Mouse (Mus musculus) heart, embryonic 11.5 days (tissue): Measurements from ENCODE around the gene Gm43951. TPM values are rescaled to one million over a fixed set of nuclear protein-coding genes. Genes with fewer than 3 reads are reported as not detected.
"Not testable (repeated sequence)": the region's sequence is repeated elsewhere in the genome, so short reads cannot be mapped to it uniquely, and the experiment has no call there.

ENCODE experiments used
- ATAC-seq: fragments of 200-750 bp; cut with Nextera tagmentation; replicated peaks from 2 replicates; pipeline ENCODE4 v1.8.0; 2017; ENCODE audit warnings: moderate library complexity; ENCODE audit not compliant: insufficient number of reproducible peaks, low FRiP score, low TSS enrichment
- H3K27ac ChIP-seq: fragments of 300-500 bp; sonication (generic); 2 replicates; pipeline ENCODE4 v1.5.1; 2014; ENCODE audit warnings: mild to moderate bottlenecking, low read depth, low read length
- H3K27me3 ChIP-seq: fragments of 300-500 bp; sonication (generic); 2 replicates; pipeline ENCODE4 v1.6.1; 2014; ENCODE audit warnings: mild to moderate bottlenecking, low read length, mixed read lengths; ENCODE audit not compliant: control insufficient read depth, insufficient read depth
- H3K36me3 ChIP-seq: fragments of 300-500 bp; sonication (generic); 2 replicates; pipeline ENCODE4 v1.6.1; 2014; ENCODE audit warnings: mild to moderate bottlenecking, low read length, moderate library complexity, mixed read lengths; ENCODE audit not compliant: control insufficient read depth, insufficient read depth
- H3K4me1 ChIP-seq: fragments of 300-500 bp; sonication (generic); 2 replicates; pipeline ENCODE4 v1.6.1; 2014; ENCODE audit warnings: low read length; ENCODE audit not compliant: control insufficient read depth, insufficient read depth
- H3K4me2 ChIP-seq: fragments of 300-500 bp; sonication (generic); 2 replicates; pipeline ENCODE4 v1.6.1; 2014; ENCODE audit warnings: mild to moderate bottlenecking, moderate library complexity
- H3K4me3 ChIP-seq: fragments of 300-500 bp; sonication (generic); 2 replicates; pipeline ENCODE4 v1.5.1; 2014; ENCODE audit warnings: low read depth, low read length
- H3K9ac ChIP-seq: fragments of 300-500 bp; sonication (generic); 2 replicates; pipeline ENCODE4 v1.6.1; 2014; ENCODE audit warnings: mild to moderate bottlenecking, low read depth, low read length, moderate library complexity
- H3K9me3 ChIP-seq: fragments of 300-500 bp; sonication (generic); replicated peaks from 2 replicates; pipeline ENCODE4 v1.6.1; 2016; ENCODE audit warnings: low read length; ENCODE audit not compliant: control insufficient read depth
- WGBS: fragments of 180-500 bp; shearing (Covaris S2); extraction: QIAGEN DNeasy Blood & Tissue Kit; methylation state at CpG from one replicate; pipeline ENCODE4 v1.1.7; 2014; ENCODE audit not compliant: insufficient replicate concordance; 5-methylcytosine and 5-hydroxymethylcytosine counted together
- polyA plus RNA-seq: library from polyadenylated mRNA; unstranded; fragments of >200 nt; fragmentation: Nextera tagmentation; extraction: Ambion mirVana; gene quantifications from 2 replicates; pipeline ENCODE4 v1.2.1, GENCODE M21; 2014

Gene Gm43951
- polyA plus RNA-seq, 1 experiment from 2014 or later: not detected

GRCm38 (mm10) chr11:72184252-72184651 is 22.4 kb downstream of the Gm43951 start:
- no peak overlapping the region for H3K4me3 ChIP-seq
- no peak overlapping the region for H3K9ac ChIP-seq
- H3K4me1 ChIP-seq: no peaks in the 10 kb centered on the region
- WGBS: 68% methylated on average over 4 of the region's 4 CpGs
- H3K36me3 ChIP-seq: peaks cover 4% of the 10 kb centered on the region; the same call in 1 of the 2 replicates
- no peak for ATAC-seq
- no peak overlapping the region for H3K4me2 ChIP-seq
- H3K9me3 ChIP-seq: no peaks in the 10 kb centered on the region
- H3K27ac ChIP-seq: no peak overlapping the region
- H3K27me3 ChIP-seq: no peaks in the 10 kb centered on the region

GRCm38 (mm10) chr11:72181136-72181535 is 25.5 kb downstream of the Gm43951 start:
- Histone ChIP-seq H3K9ac (no peak overlapping the region), H3K4me3 (no peak overlapping the region), H3K4me1 (no peaks in the 10 kb centered on the region), H3K27me3 (no peaks in the 10 kb centered on the region), H3K36me3 (0 out of 2 replicates have a peak, but pooled peaks cover 2% of the 10 kb centered on the region), H3K9me3 (no peaks in the 10 kb centered on the region), H3K27ac (no peak overlapping the region), H3K4me2 (no peak overlapping the region)
- ATAC-seq: no peak
- 92% methylated on average over 4 of the region's 4 CpGs for WGBS

- H3K27me3 ChIP-seq: no peaks in the 10 kb centered on the region
- H3K9ac ChIP-seq: no peak overlapping the region
- no peak overlapping the region for H3K4me2 ChIP-seq
- H3K36me3 ChIP-seq: peaks cover 3% of the 10 kb centered on the region; the same call in 1 of the 2 replicates
- WGBS: 90% methylated on average over 5 of the region's 5 CpGs
- no peak overlapping the region for H3K27ac ChIP-seq
- ATAC-seq: no peak
- no peaks in the 10 kb centered on the region for H3K9me3 ChIP-seq
- H3K4me1 ChIP-seq: no peaks in the 10 kb centered on the region
- H3K4me3 ChIP-seq: no peak overlapping the region
Measured at GRCm38 (mm10) chr11:72180556-72180955, 26.1 kb downstream of the Gm43951 start.

- no peak overlapping the region for H3K27ac ChIP-seq
- no peak overlapping the region for H3K4me3 ChIP-seq
- H3K27me3 ChIP-seq: no peaks in the 10 kb centered on the region
- H3K9me3 ChIP-seq: no peaks in the 10 kb centered on the region
- 64% methylated on average over 3 of the region's 3 CpGs for WGBS
- no peak overlapping the region for H3K9ac ChIP-seq
- H3K4me2 ChIP-seq: no peak overlapping the region
- no peak for ATAC-seq
- peaks cover 8% of the 10 kb centered on the region; the same call in 1 of the 2 replicates for H3K36me3 ChIP-seq
- no peaks in the 10 kb centered on the region for H3K4me1 ChIP-seq
Measured at GRCm38 (mm10) chr11:72176553-72176952, 30.1 kb downstream of the Gm43951 start.

GRCm38 (mm10) chr11:72175966-72176365 is 30.7 kb downstream of the Gm43951 start:
- Histone ChIP-seq H3K36me3 (peaks cover 8% of the 10 kb centered on the region; the same call in 1 of the 2 replicates), H3K27me3 (no peaks in the 10 kb centered on the region), H3K4me2 (no peak overlapping the region), H3K4me1 (no peaks in the 10 kb centered on the region), H3K9ac (no peak overlapping the region), H3K4me3 (no peak overlapping the region), H3K9me3 (no peaks in the 10 kb centered on the region), H3K27ac (no peak overlapping the region)
- WGBS: 89% methylated on average over 5 of the region's 5 CpGs
- ATAC-seq: no peak

GRCm38 (mm10) chr11:72174721-72175120 is 31.9 kb downstream of the Gm43951 start:
- no peak overlapping the region for H3K4me2 ChIP-seq
- no peak overlapping the region for H3K27ac ChIP-seq
- no peak overlapping the region for H3K9ac ChIP-seq
- no peak for ATAC-seq
- H3K4me1 ChIP-seq: no peaks in the 10 kb centered on the region
- no peaks in the 10 kb centered on the region for H3K27me3 ChIP-seq
- H3K9me3 ChIP-seq: no peaks in the 10 kb centered on the region
- WGBS: 88% methylated on average over 6 of the region's 6 CpGs
- H3K36me3 ChIP-seq: peaks cover 8% of the 10 kb centered on the region; the same call in 1 of the 2 replicates
- H3K4me3 ChIP-seq: no peak overlapping the region

- Histone ChIP-seq H3K4me3 (no peak overlapping the region), H3K4me1 (no peaks in the 10 kb centered on the region), H3K27me3 (no peaks in the 10 kb centered on the region), H3K9me3 (no peaks in the 10 kb centered on the region), H3K36me3 (peaks cover 10% of the 10 kb centered on the region; the same call in 1 of the 2 replicates), H3K9ac (no peak overlapping the region), H3K4me2 (no peak overlapping the region), H3K27ac (no peak overlapping the region)
- ATAC-seq: no peak
- WGBS: 84% methylated on average over 5 of the region's 5 CpGs
Measured at GRCm38 (mm10) chr11:72173506-72173905, 33.1 kb downstream of the Gm43951 start.

GRCm38 (mm10) chr11:72171906-72172305 is 34.7 kb downstream of the Gm43951 start:
- H3K27ac ChIP-seq, H3K4me3 ChIP-seq, H3K4me2 ChIP-seq, H3K36me3 ChIP-seq, H3K9me3 ChIP-seq, H3K4me1 ChIP-seq, H3K9ac ChIP-seq, ATAC-seq, H3K27me3 ChIP-seq: not testable (repeated sequence)
- WGBS: 80% methylated on average over 4 of the region's 4 CpGs

- no peak overlapping the region for H3K4me2 ChIP-seq
- no peak for ATAC-seq
- no peak overlapping the region for H3K27ac ChIP-seq
- no peak overlapping the region for H3K9ac ChIP-seq
- no peaks in the 10 kb centered on the region for H3K9me3 ChIP-seq
- no peak overlapping the region for H3K4me3 ChIP-seq
- 87% methylated on average over 4 of the region's 4 CpGs for WGBS
- H3K36me3 ChIP-seq: peaks cover 10% of the 10 kb centered on the region; the same call in 1 of the 2 replicates
- no peaks in the 10 kb centered on the region for H3K27me3 ChIP-seq
- H3K4me1 ChIP-seq: no peaks in the 10 kb centered on the region
Measured at GRCm38 (mm10) chr11:72169871-72170270, 36.8 kb downstream of the Gm43951 start.
